Mouse (Mus musculus): Measurements from ENCODE around the gene Pole4.
A peak's percentile ranks its signal among the peaks of the same experiment; 100 is the strongest.

Pole4 gene

DNA sequence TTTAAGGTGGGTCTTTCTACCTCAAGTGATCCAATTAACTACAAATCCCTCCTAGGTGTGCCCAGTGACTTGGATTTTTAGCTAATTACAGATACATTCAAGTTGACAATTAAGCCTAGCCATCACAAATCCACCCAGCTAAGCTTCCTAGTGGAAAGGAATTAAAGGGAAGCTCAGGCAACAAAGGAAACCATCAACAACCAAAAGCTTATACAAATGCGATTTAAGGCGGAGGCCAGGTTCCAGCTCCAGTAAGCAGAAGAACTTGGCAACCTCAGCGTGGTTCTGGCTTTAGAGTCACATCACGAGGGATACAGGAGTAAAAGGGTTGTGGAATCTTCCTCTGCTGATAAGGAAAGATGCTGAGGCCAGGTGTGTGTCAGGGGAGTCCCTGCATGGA, 92.0 kb downstream of the Pole4 start:
- DNase-seq (ENCODE audit: low spot score in 2 of 2): no peak

DNA sequence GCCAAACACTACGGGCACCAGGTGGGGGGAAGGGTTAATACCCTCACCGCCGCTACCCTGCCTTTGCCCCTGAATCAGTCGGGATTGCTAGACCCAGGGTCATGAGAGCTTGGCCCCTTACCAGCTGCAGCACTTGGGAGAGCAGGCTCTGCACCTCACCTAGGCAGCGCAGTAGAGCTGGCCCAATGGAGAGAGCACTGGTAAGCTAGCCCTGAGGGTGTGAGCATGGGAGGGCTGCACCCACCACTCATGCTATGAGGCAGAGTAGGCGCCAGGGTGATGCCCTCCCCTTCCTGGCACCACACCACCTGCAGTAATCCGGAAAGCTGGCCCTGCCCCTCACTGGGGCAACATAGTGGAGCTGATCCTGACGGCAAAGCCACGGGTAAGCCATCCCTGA, 94.1 kb downstream of the Pole4 start:
- DNase-seq (ENCODE audit: low spot score in 2 of 2): no peak

DNA sequence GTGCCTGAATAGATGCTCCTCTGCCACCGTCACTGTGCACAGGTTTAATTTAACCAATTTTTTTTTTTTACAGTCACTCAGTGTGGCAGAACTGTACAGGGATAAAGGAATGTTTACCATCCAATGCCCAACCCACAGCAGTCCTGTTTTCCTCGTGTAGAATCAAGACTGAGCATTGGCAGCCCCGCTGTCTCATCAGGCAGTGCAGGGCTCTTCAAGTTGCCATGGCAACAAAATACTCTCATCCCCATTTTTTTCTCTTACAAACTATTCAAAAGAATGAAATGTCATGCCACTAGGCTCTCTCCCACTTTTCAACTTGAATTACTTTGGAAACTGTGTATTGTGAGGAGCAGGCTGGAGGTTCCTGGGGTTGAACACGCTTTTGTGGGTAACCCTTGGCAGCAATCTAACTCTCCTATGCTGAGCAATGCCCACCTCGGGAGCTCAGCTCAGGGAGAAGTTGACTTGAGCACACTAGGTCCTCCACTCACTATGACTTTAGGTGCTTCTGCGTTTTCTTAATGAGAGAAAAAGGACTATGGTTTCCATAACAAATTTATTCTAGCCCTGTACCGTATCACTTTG, 95.7 kb downstream of the Pole4 start:
- no peak for DNase-seq (ENCODE audit: low spot score in 2 of 2)

DNA sequence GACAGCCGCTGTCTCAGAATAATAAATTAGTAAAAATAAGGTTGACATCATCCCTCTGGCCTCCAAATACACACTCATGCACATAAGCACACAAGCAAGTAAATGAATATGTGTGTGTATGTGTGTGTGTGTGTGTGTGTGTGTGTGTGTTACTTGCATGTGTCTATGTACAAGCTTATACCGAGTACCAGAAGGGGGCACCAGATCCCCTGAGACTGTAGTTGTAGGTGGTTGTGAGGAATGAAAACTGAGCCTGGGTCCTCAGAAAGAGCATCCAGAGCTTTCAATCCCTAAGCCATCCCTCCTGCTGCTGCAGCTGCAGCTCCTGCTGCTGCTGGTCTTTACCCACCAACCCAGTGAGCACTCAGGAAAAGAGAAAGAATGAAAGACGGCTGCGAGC, 96.4 kb downstream of the Pole4 start:
- no peak for DNase-seq (ENCODE audit: low spot score in 2 of 2)

DNA sequence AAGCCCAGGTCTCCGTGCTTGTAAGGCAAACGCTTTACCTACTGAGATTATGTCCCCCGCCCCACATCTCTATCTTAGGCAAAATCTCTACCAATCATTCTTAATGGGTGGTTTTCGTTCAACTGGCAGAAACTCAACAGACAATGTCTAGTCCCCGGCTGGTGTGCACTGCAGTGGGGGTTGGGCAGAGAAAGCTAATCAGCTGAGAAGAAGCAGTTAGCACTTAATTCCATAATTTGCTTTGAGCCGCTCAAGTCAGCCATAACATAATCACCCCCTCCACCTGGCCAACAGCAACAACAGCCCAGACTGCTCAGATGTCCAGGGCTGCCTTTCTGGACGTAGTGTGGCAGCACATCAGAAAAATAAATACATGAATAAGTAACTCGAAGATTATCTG, 100.4 kb downstream of the Pole4 start:
- no peak for DNase-seq (ENCODE audit: low spot score in 2 of 2)

DNA sequence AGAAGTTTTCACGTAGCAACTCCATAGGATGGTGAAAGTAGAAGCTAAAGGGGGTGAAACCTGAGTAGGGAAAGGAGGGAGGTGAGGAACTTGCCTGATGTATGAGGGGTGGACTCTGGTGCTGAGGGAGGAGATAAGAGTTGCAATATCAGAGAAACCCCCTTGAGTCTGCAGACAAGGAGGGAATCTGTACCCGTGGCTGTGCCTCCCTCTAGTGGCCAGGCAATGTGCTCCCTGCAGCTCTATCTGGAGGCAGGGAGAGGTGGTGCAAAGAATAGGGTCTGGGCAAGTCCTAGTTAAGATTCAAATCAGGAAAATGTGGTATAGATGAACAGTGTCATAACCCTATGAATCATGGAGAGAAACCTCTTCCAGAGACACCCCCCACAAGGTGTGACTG, 101.5 kb downstream of the Pole4 start:
- DNase-seq (ENCODE audit: low spot score in 2 of 2): peak in 1 of 2 experiments; percentile 24

DNA sequence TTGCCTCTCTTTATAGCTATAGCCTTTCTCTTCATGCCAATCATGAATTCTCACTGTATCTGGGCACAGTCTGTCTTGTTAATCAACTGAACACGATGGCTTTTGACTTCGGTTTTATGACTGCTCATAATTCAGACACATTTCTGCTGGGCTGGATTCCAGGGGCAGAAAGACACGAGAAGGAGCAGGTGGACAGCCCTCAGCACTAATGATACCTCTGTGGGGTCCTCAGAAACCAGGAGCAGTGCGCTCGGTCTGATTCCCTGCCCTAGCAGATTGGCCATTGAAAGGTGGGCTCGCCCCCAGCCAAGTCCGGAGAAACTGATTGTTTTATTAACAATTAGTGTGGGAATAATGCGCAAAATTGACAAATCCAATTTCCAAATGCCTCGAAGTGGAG, 101.9 kb downstream of the Pole4 start:
- no peak for DNase-seq (ENCODE audit: low spot score in 2 of 2)

DNA sequence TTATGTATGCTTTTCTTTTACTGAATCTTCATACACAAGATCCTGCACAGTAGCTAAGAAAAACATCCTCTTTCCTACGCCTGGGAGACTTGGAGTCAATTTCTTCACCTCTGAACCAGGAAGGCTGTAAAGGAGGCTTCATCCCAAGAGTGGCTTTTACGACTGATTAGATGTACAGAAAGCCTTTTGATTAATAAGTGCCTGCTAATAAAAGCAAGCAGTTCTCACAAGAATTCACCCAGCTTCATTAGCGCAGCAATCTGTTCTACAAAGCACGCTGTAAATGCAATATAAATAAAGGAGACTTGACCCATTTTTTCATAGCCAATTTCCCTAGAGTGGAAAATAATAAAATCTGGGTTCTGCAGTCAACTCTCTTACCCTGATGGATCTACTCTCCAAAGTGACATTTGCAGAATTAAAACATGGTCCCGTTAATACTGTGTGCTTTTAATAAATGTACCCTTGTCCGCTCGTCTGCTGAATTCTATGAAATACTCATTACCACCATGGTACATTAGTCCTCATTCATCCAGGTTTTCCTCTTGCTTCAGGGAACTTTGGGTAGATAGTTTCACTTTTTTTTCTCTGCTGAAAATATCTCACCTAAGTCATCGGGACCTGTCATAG, 109.6 kb downstream of the Pole4 start:
- DNase-seq (ENCODE audit: low spot score in 2 of 2): no peak

DNA sequence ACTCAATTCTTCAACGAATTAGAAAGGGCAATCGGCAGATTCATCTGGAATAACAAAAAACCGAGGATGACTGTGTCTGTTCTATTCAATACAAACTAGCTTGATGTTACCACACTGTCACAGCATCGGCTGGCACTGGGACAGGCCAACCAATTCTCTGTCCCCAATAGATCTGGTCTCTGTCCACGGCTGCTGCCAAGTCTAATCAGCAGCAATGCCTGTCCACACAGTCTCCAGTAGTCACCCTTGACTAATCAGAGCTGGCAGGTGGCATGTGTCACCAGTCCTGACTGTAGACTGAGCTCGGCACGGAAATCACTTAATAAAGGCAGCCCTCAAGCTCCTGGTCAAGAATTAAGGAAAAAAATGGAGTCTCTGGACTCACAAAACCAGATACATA, 115.8 kb downstream of the Pole4 start:
- DNase-seq (ENCODE audit: low spot score in 2 of 2): no peak

DNA sequence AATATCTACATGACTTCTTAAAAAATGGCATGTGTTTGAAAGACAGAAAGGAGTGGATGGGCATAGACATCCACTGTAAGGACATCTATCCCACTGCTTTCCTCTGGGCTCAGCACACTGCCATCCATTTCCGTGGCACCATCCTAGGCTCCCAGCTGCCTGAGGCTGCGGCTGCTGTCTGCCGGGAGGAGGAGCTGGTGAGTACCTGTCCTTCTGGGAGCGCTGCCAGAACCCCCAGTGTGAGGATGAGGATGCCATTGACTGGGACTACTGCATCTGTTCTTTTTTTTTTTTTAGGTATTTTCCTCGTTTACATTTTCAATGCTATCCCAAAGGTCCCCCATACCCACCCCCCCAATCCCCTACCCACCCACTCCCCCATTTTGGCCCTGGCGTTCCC, 119.8 kb downstream of the Pole4 start:
- DNase-seq (ENCODE audit: low spot score in 2 of 2): no peak

DNA sequence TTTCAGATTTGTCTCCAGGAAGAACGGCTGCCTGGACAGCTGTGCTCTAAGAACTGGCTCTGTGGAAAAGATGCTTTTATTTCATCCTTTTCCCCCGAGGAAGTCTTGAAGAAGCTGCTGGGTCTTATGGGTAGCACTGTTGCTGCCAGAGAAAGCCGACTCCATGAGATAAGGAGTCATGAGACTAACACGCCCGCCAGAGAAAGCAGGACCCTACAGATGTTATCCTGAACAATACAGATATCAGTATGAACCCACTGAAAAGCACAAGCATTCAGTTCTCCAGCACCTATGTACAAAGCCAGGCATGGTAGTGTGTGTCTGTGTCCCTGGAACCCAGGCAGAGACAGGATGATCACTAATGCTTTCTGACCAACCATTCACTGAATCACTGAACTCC, 129.7 kb downstream of the Pole4 start:
- DNase-seq (ENCODE audit: low spot score in 2 of 2): no peak

All from spleen, postnatal 10 days (tissue).